Mouse (Mus musculus): ENCODE results near the gene Spsb1. TPM values are rescaled to one million over a fixed set of nuclear protein-coding genes. Genes with fewer than 3 reads are reported as not detected.

Spsb1 gene
- polyA plus RNA-seq, 1 experiment from 2014 or later: 8.3 TPM

DNA sequence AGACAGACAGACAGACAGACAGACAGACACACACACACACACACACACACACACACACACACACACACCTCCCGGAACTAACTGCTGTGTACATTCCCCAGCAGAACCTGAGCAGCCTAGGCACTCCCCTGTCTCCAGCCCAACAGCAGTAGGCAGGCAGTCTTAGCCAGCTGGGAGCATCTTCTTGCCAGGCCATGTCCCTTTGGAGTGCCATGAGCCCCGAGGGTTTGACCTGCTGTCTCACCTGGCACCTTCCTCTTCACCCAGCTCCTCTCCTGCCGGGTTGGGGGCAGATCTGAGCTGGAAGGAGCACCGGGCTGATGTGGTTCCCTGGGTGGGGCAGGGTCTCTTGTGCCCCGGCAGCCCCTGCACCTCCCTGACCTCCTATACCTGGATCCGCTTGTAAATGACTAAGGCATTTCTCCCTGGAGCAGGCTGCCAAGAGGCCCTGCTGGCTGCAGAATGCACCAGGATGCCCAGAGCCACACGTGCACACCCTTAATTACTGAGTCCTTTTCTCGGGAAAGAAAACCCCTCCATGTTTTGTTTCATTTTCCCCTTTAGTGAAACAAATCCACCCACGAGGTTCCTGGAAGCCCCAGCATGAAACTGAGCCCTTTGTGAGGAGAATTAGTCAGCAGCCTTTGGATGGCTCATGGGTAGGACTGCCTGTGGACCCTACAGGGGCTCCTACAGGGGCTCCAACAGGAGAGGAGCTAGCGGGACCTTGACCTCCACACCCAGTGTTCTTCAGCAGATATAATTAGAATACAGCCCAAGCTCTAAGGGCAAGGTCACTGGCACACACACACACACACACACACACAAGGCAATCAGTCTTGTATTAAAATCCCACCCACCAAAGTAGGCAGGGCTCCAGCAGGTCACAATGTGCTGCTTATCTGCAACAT lies 11.8 kb downstream of the Spsb1 start:
- no peak for DNase-seq (ENCODE audit: low spot score)
- H3K36me3 ChIP-seq: no peaks in the 10 kb centered on the region
- H3K4me1 ChIP-seq: peaks cover 48% of the 10 kb centered on the region
- peaks cover 61% of the 10 kb centered on the region for H3K27me3 ChIP-seq (ENCODE audit: low read depth, poor library complexity, severe bottlenecking)
- 62% methylated on average over 10 of the region's 10 CpGs for WGBS
- H3K27ac ChIP-seq (replicated peaks): 0 out of 2 replicates have a peak overlapping the region, but pooled peaks have one; percentile 13
- no peak overlapping the region for H3K4me3 ChIP-seq
- no peaks in the 10 kb centered on the region for H3K9me3 ChIP-seq (replicated peaks)

DNA sequence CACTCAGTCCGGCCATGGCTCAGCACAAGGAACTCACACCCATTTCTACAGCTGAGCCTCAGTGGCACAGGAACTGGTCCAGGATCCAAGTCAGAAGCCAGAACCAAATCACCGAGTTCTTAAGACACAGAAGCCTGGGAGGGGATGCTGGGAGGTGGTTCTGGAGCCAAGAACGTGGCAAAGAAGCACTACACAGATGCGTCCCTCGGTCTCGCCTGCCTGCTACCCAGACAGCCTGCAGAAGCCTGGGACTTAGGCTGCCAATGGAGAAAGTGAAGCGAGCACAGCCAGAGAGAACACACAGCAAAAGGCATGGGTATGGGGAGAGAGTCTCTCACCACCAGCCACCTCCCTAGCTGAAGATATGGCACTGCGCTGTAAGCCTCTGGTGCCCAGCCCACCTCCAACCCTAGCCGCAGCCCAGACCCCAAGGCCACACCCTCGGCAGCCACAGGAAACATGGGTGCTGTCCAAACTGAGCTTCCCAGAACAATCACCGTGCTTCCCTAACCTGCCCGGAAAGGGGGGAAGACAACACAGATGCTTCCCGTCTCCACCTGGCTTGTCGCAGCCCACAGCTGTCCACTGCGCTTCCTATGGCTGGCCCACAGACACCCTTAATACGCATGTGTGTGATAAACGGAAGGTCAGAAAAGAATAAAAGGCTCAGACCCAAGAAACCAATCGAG lies 13.6 kb downstream of the Spsb1 start:
- H3K36me3 ChIP-seq: no peaks in the 10 kb centered on the region
- no peak for DNase-seq (ENCODE audit: low spot score)
- H3K4me1 ChIP-seq: peaks cover 59% of the 10 kb centered on the region
- no peak overlapping the region for H3K27ac ChIP-seq (replicated peaks)
- peaks cover 49% of the 10 kb centered on the region for H3K27me3 ChIP-seq (ENCODE audit: low read depth, poor library complexity, severe bottlenecking)
- no peak overlapping the region for H3K4me3 ChIP-seq
- WGBS: 82% methylated on average over 18 of the region's 18 CpGs
- H3K9me3 ChIP-seq (replicated peaks): no peaks in the 10 kb centered on the region

DNA sequence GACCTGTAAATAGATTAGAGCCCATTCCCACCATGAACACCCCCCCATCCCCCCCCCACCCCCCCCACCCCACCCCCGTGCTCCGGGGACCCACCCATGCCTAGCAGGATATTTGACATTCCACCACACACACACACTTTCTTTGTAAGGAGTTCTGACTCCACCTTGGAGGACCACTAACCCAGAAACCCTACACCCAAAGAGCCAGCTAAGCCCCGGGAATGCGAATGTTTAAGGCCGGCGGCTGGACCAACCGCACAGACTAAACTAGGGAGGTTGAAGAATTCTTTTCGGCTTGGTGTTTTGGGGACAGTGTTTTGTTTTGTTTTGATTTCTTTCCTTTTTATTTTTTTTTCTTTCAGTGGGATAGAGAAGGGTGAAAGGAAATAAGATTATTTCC lies 16.1 kb downstream of the Spsb1 start:
- Histone ChIP-seq H3K9me3 (replicated peaks) (no peaks in the 10 kb centered on the region), H3K27me3 (ENCODE audit: low read depth, poor library complexity, severe bottlenecking) (peaks cover 26% of the 10 kb centered on the region), H3K36me3 (no peaks in the 10 kb centered on the region), H3K4me1 (peaks cover 34% of the 10 kb centered on the region), H3K4me3 (no peak overlapping the region), H3K27ac (replicated peaks) (no peak overlapping the region)
- 63% methylated on average over 8 of the region's 8 CpGs for WGBS
- no peak for DNase-seq (ENCODE audit: low spot score)

DNA sequence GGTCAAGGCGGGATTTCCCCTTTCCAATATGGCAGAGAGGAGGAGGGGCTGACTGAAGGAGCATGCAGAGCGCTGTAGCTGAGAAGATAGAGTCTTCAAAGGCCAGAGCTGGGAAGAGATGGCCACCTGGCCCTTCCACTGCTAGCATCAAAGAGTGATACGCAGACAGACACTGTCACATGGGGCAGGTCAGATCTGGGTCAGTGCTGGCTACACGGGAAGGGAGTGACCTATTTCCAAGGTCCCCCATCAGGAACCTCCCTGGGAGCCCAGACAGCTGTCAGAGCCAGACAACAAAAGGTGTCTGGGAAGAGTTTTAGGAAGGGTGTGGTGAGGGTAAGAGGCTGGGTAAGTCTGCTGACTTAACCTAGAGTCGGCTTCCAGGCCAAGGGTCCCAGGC lies 17.9 kb downstream of the Spsb1 start:
- no peak for DNase-seq (ENCODE audit: low spot score)

DNA sequence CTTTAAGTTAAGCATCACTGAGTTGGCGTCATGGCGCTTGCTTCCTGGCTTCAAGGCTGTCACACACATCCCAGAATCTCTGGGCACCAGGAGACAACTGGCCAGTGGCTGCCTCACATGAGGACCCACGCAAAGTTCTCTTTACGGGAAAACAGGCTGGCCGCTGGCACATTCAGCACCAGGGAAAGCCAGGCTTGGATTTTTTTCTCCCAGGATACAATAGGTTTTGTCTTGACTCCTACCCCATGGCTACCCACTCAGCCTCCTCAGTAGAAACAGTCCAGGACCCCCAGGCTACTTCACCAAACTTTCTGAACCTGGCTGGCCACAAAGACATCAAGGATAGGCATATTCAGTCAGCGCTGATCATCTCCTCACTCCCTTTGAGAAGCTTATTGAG lies 19.4 kb downstream of the Spsb1 start:
- DNase-seq (ENCODE audit: low spot score): no peak
- H3K27me3 ChIP-seq (ENCODE audit: low read depth, poor library complexity, severe bottlenecking): peaks cover 2% of the 10 kb centered on the region; the same call in 1 of the 2 replicates
- H3K27ac ChIP-seq (replicated peaks): no peak overlapping the region
- peaks cover 18% of the 10 kb centered on the region for H3K4me1 ChIP-seq
- H3K36me3 ChIP-seq: no peaks in the 10 kb centered on the region
- H3K9me3 ChIP-seq (replicated peaks): peaks cover 7% of the 10 kb centered on the region; the same call in 1 of the 2 replicates
- WGBS: 83% methylated on average over 6 of the region's 6 CpGs
- H3K4me3 ChIP-seq: no peak overlapping the region

More for the DNA sequence above, 17.9 kb downstream of the Spsb1 start:
- Histone ChIP-seq H3K4me1 (peaks cover 22% of the 10 kb centered on the region), H3K27ac (replicated peaks) (peak overlapping the region; percentile 38; the same call in 1 of the 2 replicates), H3K4me3 (no peak overlapping the region), H3K9me3 (replicated peaks) (peaks cover 3% of the 10 kb centered on the region; the same call in 1 of the 2 replicates), H3K36me3 (no peaks in the 10 kb centered on the region), H3K27me3 (ENCODE audit: low read depth, poor library complexity, severe bottlenecking) (peaks cover 13% of the 10 kb centered on the region)
- 69% methylated on average over 5 of the region's 5 CpGs for WGBS

DNA sequence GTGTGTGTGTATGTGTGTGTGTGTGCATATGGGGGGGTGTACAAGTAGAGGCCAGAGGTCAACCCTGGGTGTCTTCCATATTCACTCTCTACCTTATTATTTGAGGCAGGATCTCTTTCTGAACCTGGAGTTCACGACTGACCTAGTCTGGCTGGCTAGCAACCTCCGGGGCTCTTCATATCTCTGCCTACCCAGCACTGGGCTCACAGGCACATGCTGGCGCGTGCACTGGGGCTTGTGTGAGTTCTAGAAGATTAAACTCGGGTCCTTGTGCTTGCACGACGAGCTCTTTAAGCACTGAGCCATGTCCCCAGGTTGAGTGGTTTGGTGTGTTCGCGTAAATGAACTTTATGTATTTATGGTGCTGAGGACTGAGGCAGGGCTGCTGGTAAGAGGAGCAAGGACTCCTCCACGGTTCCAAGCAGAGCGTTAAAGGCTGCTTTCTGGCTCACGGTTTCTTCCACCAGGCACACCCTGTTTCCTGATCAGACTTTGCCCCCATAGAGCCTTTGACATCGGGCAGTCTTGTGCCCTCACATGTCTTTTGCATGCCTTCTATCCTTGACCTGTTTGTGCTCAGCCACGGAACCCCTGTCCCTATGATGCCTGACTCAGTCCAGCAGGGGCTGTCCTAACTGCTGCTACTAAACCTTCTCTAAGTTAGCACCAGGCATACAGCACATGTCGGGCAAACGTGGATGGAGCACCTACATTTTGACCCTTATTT lies 21.2 kb downstream of the Spsb1 start:
- peaks cover 18% of the 10 kb centered on the region for H3K4me1 ChIP-seq
- no peak overlapping the region for H3K4me3 ChIP-seq
- WGBS: 91% methylated on average over 16 of the region's 16 CpGs
- H3K27me3 ChIP-seq (ENCODE audit: low read depth, poor library complexity, severe bottlenecking): no peaks in the 10 kb centered on the region
- no peaks in the 10 kb centered on the region for H3K36me3 ChIP-seq
- DNase-seq (ENCODE audit: low spot score): no peak
- H3K9me3 ChIP-seq (replicated peaks): peaks cover 7% of the 10 kb centered on the region; the same call in 1 of the 2 replicates
- H3K27ac ChIP-seq (replicated peaks): no peak overlapping the region

DNA sequence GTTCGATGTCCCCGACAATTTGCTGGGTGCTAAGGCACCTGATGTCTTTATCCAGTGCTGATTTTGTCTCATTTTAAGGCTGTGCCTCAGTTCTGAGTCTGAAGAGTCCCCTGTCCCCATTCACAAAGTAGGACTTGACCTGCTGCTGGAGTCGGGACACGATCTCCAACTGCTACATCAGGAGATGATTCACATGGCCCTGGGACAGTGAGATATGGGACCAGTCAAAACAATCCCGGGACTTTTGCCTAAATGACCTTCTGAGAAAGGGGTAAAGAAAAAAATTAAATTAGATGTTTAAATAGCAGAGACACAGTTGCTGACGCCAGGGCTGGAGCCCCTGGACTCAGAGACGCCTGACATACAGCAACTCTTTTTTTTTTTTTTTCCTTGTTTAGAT lies 21.8 kb downstream of the Spsb1 start:
- no peak for DNase-seq (ENCODE audit: low spot score)
- 92% methylated on average over 7 of the region's 7 CpGs for WGBS
- peaks cover 12% of the 10 kb centered on the region for H3K4me1 ChIP-seq
- H3K9me3 ChIP-seq (replicated peaks): peaks cover 7% of the 10 kb centered on the region; the same call in 1 of the 2 replicates
- no peaks in the 10 kb centered on the region for H3K36me3 ChIP-seq
- no peak overlapping the region for H3K4me3 ChIP-seq
- H3K27me3 ChIP-seq (ENCODE audit: low read depth, poor library complexity, severe bottlenecking): no peaks in the 10 kb centered on the region
- no peak overlapping the region for H3K27ac ChIP-seq (replicated peaks)

DNA sequence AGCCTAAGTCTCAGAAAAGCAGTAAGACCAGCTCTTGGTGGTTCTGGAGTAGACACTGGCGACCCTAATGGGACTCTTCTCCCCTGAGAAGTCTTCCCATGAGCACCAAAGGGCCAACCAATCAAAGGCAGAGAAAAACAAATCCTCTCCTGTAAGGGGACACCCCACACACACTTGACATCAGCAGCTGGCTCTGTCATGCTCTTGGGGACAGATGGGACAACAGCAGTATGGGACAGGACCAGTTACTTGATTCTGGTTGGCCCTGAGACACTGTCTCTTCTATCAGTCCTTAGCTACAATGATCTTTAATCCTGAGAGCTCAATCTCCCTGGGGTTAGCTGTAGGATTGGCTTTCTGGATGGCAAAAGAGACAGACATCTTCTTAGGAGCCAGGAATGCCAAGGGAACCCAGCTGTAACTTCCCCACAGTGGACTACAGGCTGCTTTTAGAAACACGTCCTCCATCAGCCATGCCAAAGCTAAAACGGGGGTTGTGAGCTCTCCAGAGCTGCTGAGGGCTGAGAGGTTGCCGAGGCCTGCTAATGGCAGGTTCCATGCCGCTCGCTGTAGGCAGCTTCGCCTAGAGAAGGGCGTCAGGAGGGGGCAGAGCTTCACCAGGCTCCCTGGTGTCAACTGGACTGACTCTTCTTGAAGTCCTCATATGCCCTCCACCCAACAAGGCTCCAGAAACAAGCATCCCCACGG lies 22.6 kb downstream of the Spsb1 start:
- no peak overlapping the region for H3K27ac ChIP-seq (replicated peaks)
- no peak for DNase-seq (ENCODE audit: low spot score)
- WGBS: 91% methylated on average over 9 of the region's 9 CpGs
- peaks cover 7% of the 10 kb centered on the region; the same call in 1 of the 2 replicates for H3K9me3 ChIP-seq (replicated peaks)
- peaks cover 8% of the 10 kb centered on the region for H3K4me1 ChIP-seq
- H3K27me3 ChIP-seq (ENCODE audit: low read depth, poor library complexity, severe bottlenecking): no peaks in the 10 kb centered on the region
- H3K36me3 ChIP-seq: no peaks in the 10 kb centered on the region
- no peak overlapping the region for H3K4me3 ChIP-seq

DNA sequence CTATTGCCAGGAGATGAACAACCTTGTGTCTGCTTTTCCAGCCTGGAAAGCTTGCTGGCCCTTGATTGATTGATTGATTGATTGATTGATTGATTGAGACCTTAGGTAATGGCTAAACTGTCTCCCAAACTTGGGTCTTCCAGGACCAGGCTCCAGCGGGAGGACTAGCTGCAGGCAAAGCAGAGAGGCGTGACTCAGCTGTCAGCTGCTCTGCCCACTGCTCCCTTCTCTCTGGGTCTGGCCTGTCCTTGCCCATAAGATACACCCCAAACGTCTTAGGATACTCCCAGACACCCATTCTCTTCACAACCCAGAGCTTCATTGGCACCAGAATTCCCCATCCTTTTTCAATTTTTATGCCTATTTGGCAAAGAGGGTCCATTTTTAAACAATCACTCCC lies 24.1 kb downstream of the Spsb1 start:
- H3K27me3 ChIP-seq (ENCODE audit: low read depth, poor library complexity, severe bottlenecking): no peaks in the 10 kb centered on the region

DNA sequence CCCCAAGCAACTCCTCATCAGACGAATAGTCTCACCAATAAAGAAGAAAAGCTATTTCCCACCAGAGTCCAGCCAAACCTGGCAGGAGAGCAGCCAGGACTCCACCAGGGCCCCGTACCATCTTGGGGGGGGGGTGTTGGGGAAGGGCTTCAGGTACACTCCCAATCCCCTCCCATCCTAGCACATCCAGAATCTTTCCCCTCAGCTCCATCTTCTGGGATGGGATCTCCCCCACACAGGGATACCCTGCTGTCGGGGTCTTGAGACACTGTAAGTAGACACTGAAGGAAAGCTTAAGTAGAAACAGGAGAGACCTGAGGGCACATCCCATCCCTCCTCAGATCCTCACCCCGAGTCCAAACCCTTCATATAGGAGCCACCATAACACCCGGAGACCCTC lies 31.8 kb downstream of the Spsb1 start:
- 68% methylated on average over 5 of the region's 5 CpGs for WGBS
- Histone ChIP-seq H3K27me3 (ENCODE audit: low read depth, poor library complexity, severe bottlenecking) (peaks cover 7% of the 10 kb centered on the region; the same call in 1 of the 2 replicates), H3K4me1 (peaks cover 48% of the 10 kb centered on the region), H3K27ac (replicated peaks) (peak overlapping the region; percentile 78), H3K36me3 (no peaks in the 10 kb centered on the region), H3K4me3 (no peak overlapping the region), H3K9me3 (replicated peaks) (no peaks in the 10 kb centered on the region)
- DNase-seq (ENCODE audit: low spot score): no peak

More for the DNA sequence above, 24.1 kb downstream of the Spsb1 start:
- Histone ChIP-seq H3K9me3 (replicated peaks) (peaks cover 7% of the 10 kb centered on the region; the same call in 1 of the 2 replicates), H3K27ac (replicated peaks) (no peak overlapping the region), H3K4me1 (no peaks in the 10 kb centered on the region), H3K4me3 (no peak overlapping the region), H3K36me3 (no peaks in the 10 kb centered on the region)
- DNase-seq (ENCODE audit: low spot score): no peak
- 72% methylated on average over 3 of the region's 3 CpGs for WGBS

DNA sequence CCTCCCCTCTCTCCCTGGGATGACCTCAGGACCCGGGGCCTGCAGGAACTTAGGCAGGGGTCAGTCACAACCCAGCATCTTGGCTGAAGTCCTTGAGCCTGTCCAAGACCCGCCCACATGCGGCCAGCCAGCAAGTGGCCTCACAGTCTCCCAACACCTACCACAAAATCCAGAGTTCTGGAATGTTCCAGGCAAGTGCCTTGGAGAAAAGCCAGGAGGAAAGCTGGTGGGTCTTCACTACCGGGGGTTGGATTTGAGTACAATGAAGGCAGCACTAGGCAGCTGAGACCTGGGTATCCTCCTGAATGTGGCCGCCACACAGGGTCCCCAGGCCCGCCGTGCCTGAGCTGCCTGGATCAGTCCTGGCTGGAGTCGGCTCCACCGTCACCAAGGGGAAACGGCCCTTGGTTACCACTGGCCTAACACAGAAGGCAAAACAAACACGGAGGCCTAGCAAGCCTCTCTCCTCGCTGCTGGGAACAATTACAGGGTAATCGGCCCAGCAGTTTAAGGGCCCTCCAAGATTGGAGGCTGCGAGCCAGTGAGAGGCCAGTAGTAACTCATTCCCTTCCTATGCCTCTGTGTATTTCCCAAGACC lies 32.6 kb downstream of the Spsb1 start:
- 33% methylated on average over 14 of the region's 14 CpGs for WGBS
- peak overlapping the region; percentile 78 for H3K27ac ChIP-seq (replicated peaks)
- no peaks in the 10 kb centered on the region for H3K36me3 ChIP-seq
- peak; percentile 68 for DNase-seq (ENCODE audit: low spot score)
- peaks cover 7% of the 10 kb centered on the region; the same call in 1 of the 2 replicates for H3K27me3 ChIP-seq (ENCODE audit: low read depth, poor library complexity, severe bottlenecking)
- H3K9me3 ChIP-seq (replicated peaks): no peaks in the 10 kb centered on the region
- H3K4me1 ChIP-seq: peaks cover 53% of the 10 kb centered on the region
- H3K4me3 ChIP-seq: no peak overlapping the region
